Mouse (Mus musculus): ENCODE data around the gene Olfr223. TPM values are rescaled to one million over a fixed set of nuclear protein-coding genes. Genes with fewer than 3 reads are reported as not detected.
"Not testable (repeated sequence)": the region's sequence is repeated elsewhere in the genome, so short reads cannot be mapped to it uniquely, and the experiment has no call there.

The Olfr223 gene
- polyA plus RNA-seq, 1 experiment from 2014 or later, result not detected

DNA sequence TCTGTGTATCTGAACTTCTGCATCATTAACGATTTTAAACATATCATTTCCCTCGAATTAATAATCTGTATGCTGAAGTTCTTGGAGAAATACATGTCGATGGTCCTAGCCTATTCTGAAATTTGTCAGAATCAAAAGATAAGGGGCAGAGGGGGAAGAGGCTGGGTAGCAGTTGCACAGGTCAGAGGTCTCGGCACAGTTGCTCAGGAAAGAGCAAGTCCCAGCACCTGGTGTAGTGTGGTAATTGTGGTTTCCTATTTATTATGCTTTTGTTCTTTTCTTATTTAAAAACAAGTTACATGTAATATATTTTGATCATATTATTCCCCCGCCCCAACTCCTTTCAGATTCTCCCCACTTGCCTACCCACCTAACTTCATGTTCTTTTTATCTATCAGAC lies 35.1 kb upstream of the Olfr223 start:
- Histone ChIP-seq H3K9me3 (no peaks in the 10 kb centered on the region), H3K27me3 (no peaks in the 10 kb centered on the region), H3K4me3 (replicated peaks) (no peak overlapping the region), H3K27ac (no peak overlapping the region), H3K9ac (no peak overlapping the region), H3K4me1 (no peaks in the 10 kb centered on the region; the same call in 1 of the 2 replicates), H3K36me3 (replicated peaks) (no peaks in the 10 kb centered on the region), H3K4me2 (no peak overlapping the region)
- 88% methylated on average over 5 of the region's 5 CpGs for WGBS
- ATAC-seq (ENCODE audit: low FRiP score), result no peak

DNA sequence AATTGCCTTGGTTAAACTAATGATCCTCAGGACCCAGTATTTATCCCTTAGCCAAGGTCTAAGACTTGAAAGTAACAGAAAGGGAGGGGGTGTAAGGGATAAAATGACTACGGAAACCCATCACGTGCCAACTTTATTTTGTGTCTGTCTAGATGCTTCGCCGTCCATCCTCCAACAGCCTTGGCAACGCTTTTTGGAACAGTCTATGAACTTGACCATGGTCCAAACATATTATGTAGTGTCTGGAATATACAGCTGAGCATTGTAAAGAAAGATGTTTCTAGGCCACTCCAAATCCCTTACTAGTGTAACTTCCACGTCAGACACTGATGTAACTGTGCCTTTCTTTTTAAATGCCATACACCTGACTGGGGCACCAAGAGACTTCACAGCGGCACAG lies 33.1 kb upstream of the Olfr223 start:
- Histone ChIP-seq H3K4me3 (replicated peaks) (no peak overlapping the region), H3K9me3 (no peaks in the 10 kb centered on the region), H3K4me1 (no peaks in the 10 kb centered on the region), H3K27me3 (no peaks in the 10 kb centered on the region), H3K4me2 (no peak overlapping the region), H3K27ac (no peak overlapping the region), H3K36me3 (replicated peaks) (no peaks in the 10 kb centered on the region), H3K9ac (no peak overlapping the region)
- ATAC-seq (ENCODE audit: low FRiP score), result no peak
- 86% methylated on average over 7 of the region's 7 CpGs for WGBS

DNA sequence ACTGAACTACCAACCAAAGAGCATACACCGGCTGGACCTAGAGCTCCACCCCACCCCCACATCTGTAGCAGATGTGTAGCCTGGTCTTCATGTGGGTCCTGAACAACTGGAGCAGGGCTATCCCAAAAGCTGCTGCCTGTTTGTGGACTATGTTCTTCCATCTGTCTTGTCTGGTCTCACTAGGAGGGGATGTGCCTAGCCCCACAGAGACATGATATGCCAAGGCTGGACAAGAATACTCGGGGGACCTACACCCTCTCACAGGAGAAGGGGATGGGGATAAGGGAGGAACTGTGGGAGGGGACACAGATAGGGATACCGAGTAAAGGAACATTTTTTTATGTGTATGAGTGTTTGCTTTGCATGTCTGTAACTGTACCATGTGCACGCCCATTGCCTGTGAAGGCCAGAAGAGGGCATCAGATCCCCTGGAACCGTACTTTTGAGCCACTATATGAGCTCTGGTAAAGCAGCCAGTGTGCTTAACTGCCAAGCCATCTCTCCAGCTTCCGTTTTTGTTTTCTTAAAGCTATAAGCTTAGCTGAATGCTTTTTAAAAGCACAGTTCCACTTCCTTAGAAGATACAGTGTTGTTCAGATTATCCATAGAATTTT lies 31.0 kb upstream of the Olfr223 start:
- Histone ChIP-seq H3K36me3 (replicated peaks) (no peaks in the 10 kb centered on the region), H3K4me3 (replicated peaks) (no peak overlapping the region), H3K27ac (no peak overlapping the region), H3K9ac (no peak overlapping the region), H3K4me1 (no peaks in the 10 kb centered on the region), H3K9me3 (no peaks in the 10 kb centered on the region), H3K4me2 (no peak overlapping the region), H3K27me3 (no peaks in the 10 kb centered on the region)
- no peak for ATAC-seq (ENCODE audit: low FRiP score)
- WGBS, result 42% methylated on average over 6 of the region's 6 CpGs

DNA sequence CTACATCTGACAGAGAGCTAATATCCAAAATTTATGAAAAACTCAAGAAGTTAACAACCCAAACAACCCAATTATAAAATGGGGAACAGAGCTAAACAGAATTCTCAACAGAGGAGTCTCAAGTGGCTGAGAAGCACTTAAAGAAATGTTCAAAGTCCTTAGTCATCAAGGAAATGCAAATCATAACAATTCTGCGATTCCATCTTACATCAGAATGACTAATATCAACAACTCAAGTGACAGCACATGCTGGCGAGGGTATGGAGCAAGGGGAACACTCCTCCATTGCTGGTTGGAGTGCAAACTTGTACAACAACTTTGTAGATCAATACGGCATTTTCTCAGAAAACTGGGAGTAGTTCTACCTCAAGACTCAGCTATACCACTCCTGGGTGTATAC lies 29.1 kb upstream of the Olfr223 start:
- Histone ChIP-seq H3K4me3 (replicated peaks) (no peak overlapping the region), H3K36me3 (replicated peaks) (no peaks in the 10 kb centered on the region), H3K9me3 (no peaks in the 10 kb centered on the region), H3K9ac (no peak overlapping the region), H3K27ac (no peak overlapping the region), H3K4me1 (no peaks in the 10 kb centered on the region), H3K27me3 (no peaks in the 10 kb centered on the region), H3K4me2 (no peak overlapping the region)
- ATAC-seq (ENCODE audit: low FRiP score), result no peak
- 80% methylated on average over 3 of the region's 3 CpGs for WGBS

DNA sequence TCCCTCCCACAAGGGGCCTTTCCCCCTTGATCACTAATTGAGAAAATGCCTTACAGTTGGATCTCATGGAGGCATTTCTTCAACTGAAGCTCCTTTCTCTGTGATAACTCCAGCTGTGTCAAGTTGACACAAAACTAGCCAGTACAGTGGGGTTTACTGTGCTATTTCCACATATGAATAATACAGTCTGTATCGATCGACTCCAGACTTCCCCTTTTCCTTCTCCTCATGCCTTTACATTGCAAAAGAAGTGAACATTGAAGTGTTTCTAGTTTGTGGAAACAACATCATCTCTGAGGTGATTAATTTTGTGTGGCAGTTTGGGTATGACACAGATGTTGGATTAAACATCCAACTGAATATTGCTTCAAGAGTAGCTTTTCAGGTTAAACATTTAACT lies 23.9 kb upstream of the Olfr223 start:
- not testable (repeated sequence) for H3K27ac ChIP-seq; H3K27me3 ChIP-seq; H3K4me3 ChIP-seq (replicated peaks); H3K4me2 ChIP-seq; ATAC-seq (ENCODE audit: low FRiP score); H3K9ac ChIP-seq; H3K9me3 ChIP-seq; H3K4me1 ChIP-seq; H3K36me3 ChIP-seq (replicated peaks)
- 93% methylated on average over 2 of the region's 2 CpGs for WGBS

DNA sequence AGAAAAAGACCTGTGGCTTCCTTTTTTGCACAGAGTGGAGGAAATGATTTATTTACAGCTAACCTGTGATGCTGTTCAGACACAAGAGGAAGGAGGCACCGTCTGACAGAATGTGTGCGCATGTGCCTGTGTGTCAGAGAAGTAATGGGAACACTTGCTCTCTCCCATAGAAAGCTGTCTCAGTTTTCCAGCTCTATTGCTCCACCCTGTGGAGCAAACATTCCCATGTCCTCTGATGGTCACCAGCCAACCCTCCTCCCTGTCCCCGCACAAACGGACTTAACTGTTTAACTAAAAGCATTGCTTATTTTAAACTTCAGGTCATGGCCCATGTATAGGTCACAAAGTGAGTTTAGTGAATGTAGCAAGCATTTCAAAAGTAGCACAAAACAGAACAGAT lies 21.0 kb upstream of the Olfr223 start:
- WGBS, result 63% methylated on average over 4 of the region's 4 CpGs

DNA sequence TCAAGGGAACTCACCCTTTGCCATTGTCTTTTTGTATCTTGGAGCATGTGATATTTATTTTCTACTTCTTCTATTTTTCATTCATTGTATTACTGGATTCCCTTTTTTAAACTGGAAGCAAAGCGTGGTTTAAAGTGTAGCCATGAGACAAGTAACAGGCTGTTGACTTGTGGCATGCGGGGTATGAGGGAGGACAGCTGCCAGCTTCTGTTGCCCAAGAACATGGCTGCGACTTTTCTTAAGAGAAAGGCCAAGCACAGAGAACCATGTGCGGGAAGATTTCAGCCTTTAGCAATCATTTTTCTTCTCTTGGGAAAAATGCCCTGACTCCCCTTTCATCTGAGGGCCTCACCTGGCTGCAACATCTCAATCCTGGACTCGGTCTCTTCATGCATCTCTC lies 18.6 kb upstream of the Olfr223 start:
- no peaks in the 10 kb centered on the region for H3K4me1 ChIP-seq
- WGBS, result 89% methylated on average over 5 of the region's 5 CpGs
- no peak overlapping the region for H3K4me3 ChIP-seq (replicated peaks)
- no peak overlapping the region for H3K9ac ChIP-seq
- no peak overlapping the region for H3K4me2 ChIP-seq
- H3K9me3 ChIP-seq, result no peaks in the 10 kb centered on the region
- no peaks in the 10 kb centered on the region for H3K27me3 ChIP-seq
- no peak overlapping the region for H3K27ac ChIP-seq
- no peak for ATAC-seq (ENCODE audit: low FRiP score)
- no peaks in the 10 kb centered on the region for H3K36me3 ChIP-seq (replicated peaks)

More for the DNA sequence above, 21.0 kb upstream of the Olfr223 start:
- Histone ChIP-seq H3K36me3 (replicated peaks) (no peaks in the 10 kb centered on the region), H3K4me3 (replicated peaks) (no peak overlapping the region), H3K4me1 (no peaks in the 10 kb centered on the region), H3K9me3 (no peaks in the 10 kb centered on the region), H3K4me2 (no peak overlapping the region), H3K9ac (no peak overlapping the region), H3K27me3 (no peaks in the 10 kb centered on the region), H3K27ac (no peak overlapping the region)
- no peak for ATAC-seq (ENCODE audit: low FRiP score)

DNA sequence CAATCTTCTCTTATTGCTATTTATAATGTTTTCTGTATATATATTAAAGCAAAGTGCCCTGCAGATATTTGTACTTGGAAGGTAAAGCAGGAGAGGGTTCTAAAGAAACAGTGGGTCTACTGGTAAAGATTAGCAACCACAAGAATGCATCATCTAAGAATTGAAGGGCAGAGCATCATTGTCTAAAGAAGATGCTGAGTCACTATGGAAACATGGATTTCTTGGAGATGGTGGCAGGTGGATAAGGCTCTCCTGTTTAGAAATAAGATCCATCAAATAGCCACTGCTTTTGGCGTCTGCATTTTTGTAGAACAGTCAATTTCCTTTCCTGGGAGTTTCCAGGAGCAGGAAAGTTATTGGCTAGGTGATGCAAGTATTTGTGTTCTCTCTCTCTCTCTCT lies 9.2 kb upstream of the Olfr223 start:
- WGBS, result 73% methylated on average over 1 of the region's 1 CpGs
- Histone ChIP-seq H3K9me3 (no peaks in the 10 kb centered on the region), H3K36me3 (replicated peaks) (no peaks in the 10 kb centered on the region), H3K27me3 (no peaks in the 10 kb centered on the region), H3K4me3 (replicated peaks) (no peak overlapping the region), H3K4me1 (no peaks in the 10 kb centered on the region), H3K4me2 (no peak overlapping the region), H3K27ac (no peak overlapping the region), H3K9ac (no peak overlapping the region)
- ATAC-seq (ENCODE audit: low FRiP score), result no peak

DNA sequence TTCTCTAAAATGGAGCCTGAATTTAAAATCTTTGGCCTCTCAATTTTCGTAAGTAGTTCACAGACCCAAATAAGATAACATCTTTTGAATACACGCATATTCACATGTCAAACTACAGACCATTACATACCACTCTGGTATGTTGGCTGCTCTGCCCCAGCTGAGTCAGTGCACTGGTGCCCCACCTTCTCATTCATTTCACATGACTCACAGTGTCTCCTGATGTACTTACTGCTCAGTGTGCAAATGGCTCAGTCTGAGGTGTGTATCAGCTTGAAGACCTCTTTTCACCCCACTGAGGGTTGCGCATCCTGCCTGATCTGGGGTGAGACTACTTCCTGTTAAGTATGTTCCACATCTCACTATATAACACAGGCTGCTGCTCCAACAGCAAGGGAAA lies 7.8 kb upstream of the Olfr223 start:
- no peak overlapping the region for H3K4me2 ChIP-seq
- WGBS, result 98% methylated on average over 3 of the region's 3 CpGs

DNA sequence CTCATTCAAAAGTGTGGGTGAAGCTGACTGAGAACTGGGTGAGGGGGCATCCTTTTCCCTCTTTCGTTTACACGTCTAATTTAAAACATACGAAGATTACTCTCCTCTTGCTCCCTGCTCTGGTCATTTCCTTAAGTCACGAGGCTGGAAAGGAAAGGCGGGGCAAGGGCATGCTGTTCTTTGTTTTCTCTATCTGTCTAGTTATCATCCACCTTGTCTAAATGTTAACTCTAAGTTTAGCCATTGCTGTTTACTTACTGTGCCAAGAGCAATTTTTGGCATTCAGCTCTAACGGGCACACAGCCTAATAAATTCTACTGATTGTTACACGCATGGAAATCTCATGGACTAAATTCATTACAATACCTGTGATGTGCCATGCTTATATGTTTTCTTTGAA lies 6.1 kb upstream of the Olfr223 start:
- no peaks in the 10 kb centered on the region for H3K27me3 ChIP-seq
- no peak overlapping the region for H3K4me2 ChIP-seq
- H3K9ac ChIP-seq, result no peak overlapping the region
- ATAC-seq (ENCODE audit: low FRiP score), result no peak
- H3K9me3 ChIP-seq, result no peaks in the 10 kb centered on the region
- H3K27ac ChIP-seq, result no peak overlapping the region
- no peaks in the 10 kb centered on the region for H3K36me3 ChIP-seq (replicated peaks)
- no peak overlapping the region for H3K4me3 ChIP-seq (replicated peaks)
- H3K4me1 ChIP-seq, result no peaks in the 10 kb centered on the region
- WGBS, result 81% methylated on average over 7 of the region's 7 CpGs

More for the DNA sequence above, 7.8 kb upstream of the Olfr223 start:
- no peak overlapping the region for H3K4me3 ChIP-seq (replicated peaks)
- no peaks in the 10 kb centered on the region for H3K36me3 ChIP-seq (replicated peaks)
- H3K27me3 ChIP-seq, result no peaks in the 10 kb centered on the region
- ATAC-seq (ENCODE audit: low FRiP score), result no peak
- H3K9me3 ChIP-seq, result no peaks in the 10 kb centered on the region
- H3K27ac ChIP-seq, result no peak overlapping the region
- no peak overlapping the region for H3K9ac ChIP-seq
- H3K4me1 ChIP-seq, result no peaks in the 10 kb centered on the region

DNA sequence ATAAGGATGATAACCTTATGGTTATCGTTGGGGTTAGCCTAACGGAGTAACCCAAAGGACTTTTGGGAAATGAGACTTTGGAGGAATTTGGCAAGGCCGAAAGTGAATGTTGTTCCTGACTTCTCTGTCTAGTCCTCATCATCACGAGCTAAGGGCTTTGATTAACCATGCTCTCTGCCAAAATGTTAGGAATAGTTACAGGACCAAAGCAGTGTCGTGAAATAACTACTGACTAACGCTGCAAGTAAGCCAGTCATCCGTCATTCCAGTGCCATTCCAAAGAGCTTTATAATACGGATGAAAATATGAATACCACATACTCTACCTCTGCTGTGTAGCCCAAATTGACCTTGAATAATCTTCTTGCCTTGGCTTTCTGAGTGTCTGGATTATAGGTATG lies 3.9 kb upstream of the Olfr223 start:
- Histone ChIP-seq H3K4me2 (no peak overlapping the region), H3K4me1 (no peaks in the 10 kb centered on the region), H3K9me3 (no peaks in the 10 kb centered on the region), H3K4me3 (replicated peaks) (no peak overlapping the region), H3K27me3 (no peaks in the 10 kb centered on the region), H3K36me3 (replicated peaks) (no peaks in the 10 kb centered on the region), H3K9ac (no peak overlapping the region), H3K27ac (no peak overlapping the region)
- no peak for ATAC-seq (ENCODE audit: low FRiP score)
- 92% methylated on average over 8 of the region's 8 CpGs for WGBS

DNA sequence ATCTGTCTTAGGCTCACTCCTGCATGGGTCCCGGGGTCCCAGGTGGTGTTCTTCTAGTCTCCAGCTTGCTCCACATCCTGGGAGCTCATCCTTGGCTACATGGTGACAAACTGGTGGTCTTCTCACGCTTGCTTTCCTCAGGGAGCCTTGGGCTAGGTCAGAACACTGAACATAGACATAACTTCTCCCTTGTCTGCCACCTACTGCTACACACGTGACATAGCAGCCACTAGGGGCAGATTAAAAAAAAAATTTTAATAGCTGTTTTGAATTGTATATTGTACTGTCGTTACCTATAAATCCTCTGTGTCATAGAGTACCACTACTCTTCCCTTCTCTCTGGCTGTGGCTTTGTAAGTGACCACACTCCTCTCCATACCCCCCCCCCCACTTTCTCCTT lies 3.0 kb upstream of the Olfr223 start:
- WGBS, result 51% methylated on average over 4 of the region's 4 CpGs
- H3K27me3 ChIP-seq, result no peaks in the 10 kb centered on the region
- H3K4me1 ChIP-seq, result no peaks in the 10 kb centered on the region
- no peaks in the 10 kb centered on the region for H3K9me3 ChIP-seq
- H3K4me2 ChIP-seq, result no peak overlapping the region
- no peak for ATAC-seq (ENCODE audit: low FRiP score)
- no peak overlapping the region for H3K9ac ChIP-seq
- H3K36me3 ChIP-seq (replicated peaks), result no peaks in the 10 kb centered on the region
- H3K27ac ChIP-seq, result no peak overlapping the region
- H3K4me3 ChIP-seq (replicated peaks), result no peak overlapping the region

DNA sequence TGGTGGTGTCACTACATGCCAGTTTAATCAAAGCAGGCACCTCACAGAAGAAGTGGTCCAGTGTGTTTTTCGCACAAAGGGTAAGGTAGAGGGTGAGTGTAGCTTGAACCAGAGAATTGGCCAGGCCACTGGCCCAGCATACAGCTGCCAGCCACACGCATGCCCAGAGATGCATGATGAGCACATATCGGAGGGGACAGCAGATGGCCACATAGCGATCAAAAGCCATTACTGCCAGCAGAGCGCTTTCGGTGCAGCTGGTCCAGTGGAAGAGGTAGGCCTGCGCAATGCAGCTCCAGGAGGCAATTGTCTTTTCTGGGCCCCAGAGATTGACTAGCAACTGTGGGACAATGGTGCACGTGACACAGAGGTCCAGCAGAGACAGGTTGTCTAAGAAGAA lies 3.6 kb downstream of the Olfr223 start:
- H3K9me3 ChIP-seq, result no peaks in the 10 kb centered on the region
- no peak overlapping the region for H3K4me3 ChIP-seq (replicated peaks)
- H3K36me3 ChIP-seq (replicated peaks), result no peaks in the 10 kb centered on the region
- H3K4me1 ChIP-seq, result no peaks in the 10 kb centered on the region
- H3K27ac ChIP-seq, result no peak overlapping the region
- H3K27me3 ChIP-seq, result no peaks in the 10 kb centered on the region
- no peak for ATAC-seq (ENCODE audit: low FRiP score)
- no peak overlapping the region for H3K4me2 ChIP-seq
- no peak overlapping the region for H3K9ac ChIP-seq
- 85% methylated on average over 8 of the region's 8 CpGs for WGBS
